Mouse (Mus musculus) gastrocnemius, adult 18-20 months (tissue): ENCODE results near the gene Daam2. TPM values are rescaled to one million over a fixed set of nuclear protein-coding genes. Genes with fewer than 3 reads are reported as not detected.

Experiments
- DNase-seq: peaks from one replicate; pipeline ENCODE4 v3.0.0; 2021; ENCODE audit warnings: low spot score
- long read RNA-seq, 2 experiments: library from polyadenylated mRNA; stranded (forward); transcript quantifications; one replicate each; pipeline ENCODE4 v2.0.0; 2021
- total RNA-seq, 2 experiments: library from RNA; stranded (reverse); gene quantifications; 2 replicates each; pipeline ENCODE4 v1.2.3; 2021

Gene Daam2
- 1 to 10 TPM; 3.6 to 4.0 TPM for total RNA-seq
- long read RNA-seq, experiment 1, partial matches to known transcripts: 1 of 2 reads
- long read RNA-seq, experiment 1, other reads (novel, unspliced or antisense): 1 of 2 reads
- long read RNA-seq, experiment 2, partial matches to known transcripts: 0 of 1 reads
- long read RNA-seq, experiment 2, other reads (novel, unspliced or antisense): 1 of 1 reads

GRCm38 (mm10) chr17:49563830-49564470, at the start of gene Daam2:
Gene Daam2, minus strand, starts transcription at chr17:49564343.
- DNase-seq: peak; percentile 85

GRCm38 (mm10) chr17:49610296-49610695, 46.2 kb upstream of the Daam2 start:
- DNase-seq: no peak

GRCm38 (mm10) chr17:49607351-49608027, 43.3 kb upstream of the Daam2 start:
- DNase-seq: no peak

GRCm38 (mm10) chr17:49605397-49605796, 41.3 kb upstream of the Daam2 start:
- DNase-seq: no peak

GRCm38 (mm10) chr17:49590051-49590450, 25.9 kb upstream of the Daam2 start:
- no peak for DNase-seq

GRCm38 (mm10) chr17:49582471-49582870, 18.3 kb upstream of the Daam2 start:
- no peak for DNase-seq

GRCm38 (mm10) chr17:49577321-49577720, 13.2 kb upstream of the Daam2 start:
- DNase-seq: no peak

GRCm38 (mm10) chr17:49568717-49569116, 4.6 kb upstream of the Daam2 start:
- DNase-seq: no peak

- no peak for DNase-seq
These were observed 346 bp upstream of the Daam2 start for GRCm38 (mm10) chr17:49564489-49564888.

GRCm38 (mm10) chr17:49563416-49563780, 745 bp downstream of the Daam2 start:
- no peak for DNase-seq

GRCm38 (mm10) chr17:49562701-49563415, 1.3 kb downstream of the Daam2 start:
- no peak for DNase-seq

GRCm38 (mm10) chr17:49561985-49562384, 2.2 kb downstream of the Daam2 start:
- no peak for DNase-seq

- DNase-seq: no peak
These were observed 4.3 kb downstream of the Daam2 start for GRCm38 (mm10) chr17:49559786-49560289.

GRCm38 (mm10) chr17:49556169-49556568, 8.0 kb downstream of the Daam2 start:
- no peak for DNase-seq

- no peak for DNase-seq
These were observed 12.2 kb downstream of the Daam2 start for GRCm38 (mm10) chr17:49551991-49552390.

- no peak for DNase-seq
These were observed 12.7 kb downstream of the Daam2 start for GRCm38 (mm10) chr17:49551465-49551864.

- DNase-seq: no peak
These were observed 18.1 kb downstream of the Daam2 start for GRCm38 (mm10) chr17:49545997-49546396.

GRCm38 (mm10) chr17:49545424-49545823, 18.7 kb downstream of the Daam2 start:
- no peak for DNase-seq

GRCm38 (mm10) chr17:49544561-49544960, 19.6 kb downstream of the Daam2 start:
- DNase-seq: no peak

GRCm38 (mm10) chr17:49540706-49541105, 23.4 kb downstream of the Daam2 start:
- DNase-seq: no peak

- no peak for DNase-seq
These were observed 24.9 kb downstream of the Daam2 start for GRCm38 (mm10) chr17:49539204-49539603.

GRCm38 (mm10) chr17:49535580-49535979, 28.6 kb downstream of the Daam2 start:
- no peak for DNase-seq
